Mouse (Mus musculus) cortical plate, adult 2 months (tissue): Measurements from ENCODE around the gene Rbl2. TPM values are rescaled to one million over a fixed set of nuclear protein-coding genes. Genes with fewer than 3 reads are reported as not detected.

Experiments
- H3K27ac ChIP-seq: fragments of 200-500 bp; 2 replicates; pipeline ENCODE4 v1.5.1; 2012; ENCODE audit warnings: low read length, control low read depth, inconsistent platforms; ENCODE audit not compliant: insufficient read depth
- H3K4me1 ChIP-seq: fragments of 200-500 bp; 2 replicates; pipeline ENCODE4 v1.6.1; 2011; ENCODE audit warnings: low read length; ENCODE audit not compliant: control insufficient read depth, insufficient read depth
- H3K4me3 ChIP-seq: fragments of 200-500 bp; 2 replicates; pipeline ENCODE4 v1.5.1; 2011; ENCODE audit warnings: mild to moderate bottlenecking, low read length, control low read depth; ENCODE audit not compliant: insufficient read depth
- CTCF ChIP-seq: fragments of 200-500 bp; IDR thresholded peaks from 2 replicates; pipeline ENCODE4 v1.5.1; 2011; ENCODE audit warnings: mild to moderate bottlenecking, control low read depth, low read length; ENCODE audit not compliant: insufficient read depth; ENCODE audit errors: extremely low read depth
- POLR2A ChIP-seq: fragments of 200-500 bp; IDR thresholded peaks from 2 replicates; pipeline ENCODE4 v1.6.1; 2011; ENCODE audit warnings: mild to moderate bottlenecking, low read length, control low read depth; ENCODE audit not compliant: insufficient read depth; ENCODE audit errors: extremely low read depth
- polyA plus RNA-seq: library from polyadenylated mRNA; depleted of rRNA; stranded (reverse); fragments of >200 nt; gene quantifications from 2 replicates; pipeline ENCODE4 v1.2.3, GENCODE M21; 2012

Rbl2 gene
- polyA plus RNA-seq, 1 experiment: 40.1 TPM

GRCm38 (mm10) chr8:91060555-91061471, 9.0 kb upstream of the Rbl2 start:
- Histone ChIP-seq H3K4me3 (no peak overlapping the region), H3K27ac (no peak overlapping the region), H3K4me1 (no peaks in the 10 kb centered on the region)
- TF ChIP-seq CTCF (no peak), POLR2A (no peak)

GRCm38 (mm10) chr8:91065179-91065578, 4.7 kb upstream of the Rbl2 start:
- Histone ChIP-seq H3K4me3 (no peak overlapping the region), H3K27ac (no peak overlapping the region), H3K4me1 (peaks cover 1% of the 10 kb centered on the region)
- TF ChIP-seq POLR2A (no peak), CTCF (no peak)

- TF ChIP-seq POLR2A (no peak), CTCF (no peak)
- peak overlapping the region; percentile 89 for H3K4me3 ChIP-seq
- no peak overlapping the region for H3K27ac ChIP-seq
- H3K4me1 ChIP-seq: peaks cover 6% of the 10 kb centered on the region
Measured at GRCm38 (mm10) chr8:91069407-91069806, 450 bp upstream of the Rbl2 start.

GRCm38 (mm10) chr8:91070275-91070859, 510 bp downstream of the Rbl2 start:
- Histone ChIP-seq H3K4me3 (peak overlapping the region; percentile 89), H3K27ac (peak overlapping the region; percentile 74), H3K4me1 (peaks cover 6% of the 10 kb centered on the region)
- no peak for TF ChIP-seq CTCF
- TF ChIP-seq POLR2A: 0 out of 2 replicates have a peak, but pooled peaks have one; percentile 11

GRCm38 (mm10) chr8:91077077-91077867, 7.4 kb downstream of the Rbl2 start:
- H3K4me3 ChIP-seq: no peak overlapping the region
- peaks cover 2% of the 10 kb centered on the region for H3K4me1 ChIP-seq
- H3K27ac ChIP-seq: no peak overlapping the region
- TF ChIP-seq POLR2A (no peak), CTCF (no peak)

- no peak overlapping the region for H3K27ac ChIP-seq
- TF ChIP-seq POLR2A: no peak
- no peak for TF ChIP-seq CTCF
- H3K4me3 ChIP-seq: no peak overlapping the region
- no peaks in the 10 kb centered on the region; the same call in 1 of the 2 replicates for H3K4me1 ChIP-seq
Measured at GRCm38 (mm10) chr8:91079678-91080077, 9.8 kb downstream of the Rbl2 start.

GRCm38 (mm10) chr8:91081911-91082310, 12.1 kb downstream of the Rbl2 start:
- no peak for TF ChIP-seq CTCF
- no peak for TF ChIP-seq POLR2A
- Histone ChIP-seq H3K27ac (no peak overlapping the region), H3K4me1 (no peaks in the 10 kb centered on the region; the same call in 1 of the 2 replicates), H3K4me3 (no peak overlapping the region)

GRCm38 (mm10) chr8:91082428-91082827, 12.6 kb downstream of the Rbl2 start:
- Histone ChIP-seq H3K4me1 (no peaks in the 10 kb centered on the region; the same call in 1 of the 2 replicates), H3K4me3 (no peak overlapping the region), H3K27ac (no peak overlapping the region)
- TF ChIP-seq POLR2A (no peak), CTCF (no peak)

- Histone ChIP-seq H3K4me1 (no peaks in the 10 kb centered on the region), H3K4me3 (no peak overlapping the region), H3K27ac (no peak overlapping the region)
- TF ChIP-seq CTCF: no peak
- no peak for TF ChIP-seq POLR2A
Measured at GRCm38 (mm10) chr8:91088452-91088851, 18.6 kb downstream of the Rbl2 start.

- Histone ChIP-seq H3K27ac (no peak overlapping the region), H3K4me1 (no peaks in the 10 kb centered on the region), H3K4me3 (no peak overlapping the region)
- no peak for TF ChIP-seq CTCF
- TF ChIP-seq POLR2A: no peak
Measured at GRCm38 (mm10) chr8:91089601-91090000, 19.7 kb downstream of the Rbl2 start.
